Mouse (Mus musculus) forelimb bud, embryonic 11.5 days (tissue): ENCODE results near the gene Trdmt1.

ENCODE experiments used
- DNase-seq: peaks from one replicate; pipeline ENCODE4 v3.0.0-alpha.2; 2012; ENCODE audit warnings: low read depth, low spot score

Trdmt1 gene

GRCm38 (mm10) chr2:13500298-13500999 lies 44.0 kb downstream of the Trdmt1 start:
- no peak for DNase-seq

GRCm38 (mm10) chr2:13499196-13499595 lies 45.3 kb downstream of the Trdmt1 start:
- DNase-seq = no peak

- no peak for DNase-seq
These were observed 48.4 kb downstream of the Trdmt1 start for GRCm38 (mm10) chr2:13496087-13496486.

- no peak for DNase-seq
These were observed 51.5 kb downstream of the Trdmt1 start for GRCm38 (mm10) chr2:13492927-13493326.

DNA sequence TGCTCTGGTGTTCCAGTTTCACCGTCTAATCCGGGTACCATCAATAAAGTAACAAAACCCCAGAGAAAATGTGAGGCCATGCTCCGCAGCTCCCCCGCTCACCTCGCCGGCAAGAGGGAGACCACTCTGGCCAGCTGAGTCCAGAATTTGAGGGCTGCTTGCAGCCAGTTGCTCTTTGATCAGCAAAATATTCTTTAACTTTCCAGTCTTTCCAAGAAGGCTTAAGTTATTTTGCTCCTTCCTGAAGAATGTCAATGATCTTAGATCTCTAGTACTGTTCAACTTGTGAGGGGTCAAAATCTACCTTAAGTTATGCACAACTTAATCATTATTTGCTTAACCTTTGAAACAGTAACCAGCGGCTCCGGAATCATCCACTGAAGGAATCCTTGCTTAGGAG lies 52.7 kb downstream of the Trdmt1 start, which contains the start of gene Cubn:
Gene Cubn, minus strand, starts transcription at position 80 of the 400 bp plus-strand sequence.
- DNase-seq = no peak

GRCm38 (mm10) chr2:13490480-13490879 lies 54.0 kb downstream of the Trdmt1 start:
- DNase-seq = no peak

- DNase-seq = no peak
These were observed 58.0 kb downstream of the Trdmt1 start for GRCm38 (mm10) chr2:13486470-13486869.

DNA sequence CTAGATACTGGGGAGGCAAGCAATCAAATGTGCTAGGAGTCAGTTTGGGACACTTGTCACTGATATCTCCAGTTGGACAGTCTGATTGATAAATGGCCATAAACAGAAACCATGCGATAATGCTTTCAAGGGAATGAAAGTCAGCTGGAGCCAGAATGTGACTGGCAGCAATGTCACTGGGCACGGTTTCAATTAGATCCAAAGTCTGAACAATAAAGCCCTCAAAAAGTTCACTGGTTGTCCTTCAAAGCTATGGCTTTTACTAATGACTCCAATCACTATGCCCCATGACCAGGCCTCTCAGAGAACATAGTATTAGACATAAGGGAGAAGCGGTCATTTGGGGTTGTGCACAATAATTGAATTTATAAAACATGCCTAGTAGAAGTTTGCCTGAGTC lies 59.9 kb downstream of the Trdmt1 start:
- DNase-seq = no peak

GRCm38 (mm10) chr2:13480744-13481143 lies 63.7 kb downstream of the Trdmt1 start:
- DNase-seq = no peak

- DNase-seq = no peak
These were observed 65.3 kb downstream of the Trdmt1 start for GRCm38 (mm10) chr2:13479165-13479564.

DNA sequence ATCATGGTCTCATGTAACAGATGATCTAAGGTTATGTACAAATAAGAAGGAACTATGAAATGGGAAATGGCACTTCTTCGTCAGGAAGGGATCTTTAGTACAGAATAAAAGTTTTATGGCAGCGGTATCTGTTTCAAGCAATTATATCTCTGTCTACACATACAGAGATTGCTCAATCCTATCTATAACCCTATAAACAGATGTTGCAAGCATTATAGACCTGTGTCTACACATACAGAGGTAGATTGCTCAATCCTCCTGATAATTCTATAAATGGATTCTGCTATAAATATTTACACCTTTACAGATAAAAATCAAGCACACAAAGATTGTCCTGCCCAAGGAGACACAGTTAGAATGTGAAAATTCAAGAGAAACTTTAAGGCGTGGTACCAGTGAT lies 74.4 kb downstream of the Trdmt1 start:
- no peak for DNase-seq

DNA sequence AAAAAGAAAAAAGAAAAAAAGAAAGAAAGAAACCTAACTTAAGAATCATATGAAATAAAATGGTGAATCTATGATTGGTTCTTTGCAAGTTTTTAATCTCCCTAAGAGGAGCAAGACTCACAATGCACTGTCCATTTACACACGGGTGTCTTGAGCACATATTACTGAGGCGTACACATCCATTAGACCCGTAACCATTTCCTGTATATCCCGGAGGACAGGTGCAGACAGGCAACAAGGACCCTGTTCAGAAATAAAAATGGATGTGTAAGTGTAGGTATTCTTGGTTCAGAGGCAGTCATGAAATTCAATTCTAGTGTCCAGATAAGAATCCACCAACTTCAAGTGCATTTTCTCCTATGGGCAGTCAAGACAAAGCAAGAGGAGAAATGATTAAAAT lies 74.8 kb downstream of the Trdmt1 start:
- DNase-seq = no peak

DNA sequence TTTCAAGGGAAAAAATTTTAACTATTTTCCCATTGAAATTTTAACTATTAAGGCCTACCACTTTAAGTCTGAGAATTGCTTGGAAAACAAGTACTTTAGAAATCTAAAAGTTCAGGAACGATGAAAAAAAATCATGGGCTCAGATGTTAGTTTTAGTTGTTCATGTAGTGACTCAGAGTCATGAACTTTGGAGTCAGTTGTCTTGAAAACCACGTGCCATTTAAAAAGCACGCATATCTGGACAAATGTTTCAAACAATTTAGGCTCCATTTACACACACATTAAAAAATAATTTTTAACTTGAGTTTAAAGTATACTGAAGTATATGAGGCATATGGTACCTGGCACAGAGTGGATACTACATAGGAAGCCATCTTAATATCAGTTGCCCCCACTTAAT lies 77.8 kb downstream of the Trdmt1 start:
- no peak for DNase-seq
